Mouse (Mus musculus) colon, adult 2 months (tissue): ENCODE measurements around the gene Rwdd2a. TPM values are rescaled to one million over a fixed set of nuclear protein-coding genes. Genes with fewer than 3 reads are reported as not detected.

Source experiments
- polyA plus RNA-seq: library from polyadenylated mRNA; depleted of rRNA; stranded (reverse); fragments of >200 nt; gene quantifications from 2 replicates; pipeline ENCODE4 v1.2.3, GENCODE M21; 2012; rRNA removed

The Rwdd2a gene
- 0.72 and 1.9 TPM in 2 replicates for polyA plus RNA-seq

DNA sequence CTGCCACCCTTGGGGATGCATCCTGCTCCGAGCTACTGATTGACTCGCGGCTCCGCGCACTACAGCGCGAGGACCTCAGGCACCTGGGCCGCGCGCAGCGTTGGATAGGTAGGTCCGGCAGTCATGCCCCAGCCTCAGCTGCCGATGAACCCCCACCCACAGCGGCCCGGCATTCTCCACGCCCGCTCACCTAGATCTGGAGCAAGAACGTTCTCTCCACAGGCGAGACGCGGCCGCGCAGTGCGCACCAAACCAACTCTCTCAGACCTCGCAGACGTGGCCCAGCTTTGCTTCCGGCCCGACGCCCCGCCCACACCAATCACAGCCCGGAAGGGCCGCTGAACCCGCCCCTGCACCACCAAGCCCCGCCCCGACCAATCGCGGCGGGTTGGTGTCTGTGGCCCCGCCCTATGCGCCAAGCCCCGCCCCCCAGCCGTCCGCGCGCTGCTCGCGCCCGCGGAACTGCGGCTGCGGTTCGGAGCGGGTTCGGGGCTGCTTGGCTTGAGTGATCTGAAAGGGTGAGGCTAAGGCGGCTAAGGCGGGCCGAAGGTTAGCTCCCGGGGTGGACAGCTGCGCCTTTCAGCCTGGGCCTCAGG is at the start of gene Rwdd2a, which contains the start of gene Pgm3:
Gene Rwdd2a (plus strand): TSS at position 452 of the 596 bp plus-strand sequence.
Gene Pgm3 (minus strand): TSS at position 303 of the 596 bp plus-strand sequence.

Other genes with a start within 250 kb of the Rwdd2a start
- 1.7 and 1.8 TPM in 2 replicates for gene Ube2cbp, start 107.0 kb upstream of the Rwdd2a start, polyA plus RNA-seq
- gene Dop1a, start 104.8 kb upstream of the Rwdd2a start, polyA plus RNA-seq, result 7.3 and 7.9 TPM in 2 replicates
- gene Pgm3, start 149 bp upstream of the Rwdd2a start, polyA plus RNA-seq, result 9.2 and 10.1 TPM in 2 replicates
- gene Me1, start 124.0 kb downstream of the Rwdd2a start, polyA plus RNA-seq, result 6.2 and 8.6 TPM in 2 replicates
- 0.03 TPM in 1 of 2 replicates, not detected in the other for gene Prss35, start 171.7 kb downstream of the Rwdd2a start, polyA plus RNA-seq